Mouse (Mus musculus) heart, postnatal 25 days (tissue): ENCODE data around the gene 2010315B03Rik. TPM values are rescaled to one million over a fixed set of nuclear protein-coding genes. Genes with fewer than 3 reads are reported as not detected.

ENCODE experiments used
- total RNA-seq, 2 experiments: library from RNA; stranded (reverse); gene quantifications; 2 replicates each; pipeline ENCODE4 v1.2.3; 2021

The 2010315B03Rik gene
- total RNA-seq, 2 experiments from 2014 or later: 10.1 to 11.7 TPM

Other genes starting within 250 kb of the 2010315B03Rik start
- 1 to 10 TPM; 1.1 TPM for gene Ccr2, start 210.7 kb downstream of the 2010315B03Rik start, total RNA-seq
- gene Ccr5, start 191.2 kb downstream of the 2010315B03Rik start, total RNA-seq: 1 to 10 TPM; 3.2 to 3.7 TPM
- gene Ppp2r3d, start 164.2 kb upstream of the 2010315B03Rik start, total RNA-seq: 100 to 1,000 TPM in 1 of 2 experiments, 10 to 100 TPM in 1; 92.9 to 112 TPM
- not detected for gene Gm21836, start 181.1 kb upstream of the 2010315B03Rik start, total RNA-seq